14 mouse cellular contexts compared by ENCODE assay signal in genomic region chr5:81653941-81654340, GRCm38 (mm10).
"Had no signal": no experiment of that assay in that cellular context is flagged by ENCODE, and none has a peak within 500 bp of the region (broad histone marks: within the 10 kb centered on the region; RNA-seq: fewer than 3 reads in every experiment).

No protein-coding gene starts in this region.

- H3K27me3 ChIP-seq: midbrain, embryonic 13.5 days; midbrain, embryonic 15.5 days; neural tube, embryonic 12.5 days had no signal

- H3K36me3 ChIP-seq: midbrain, embryonic 13.5 days; midbrain, embryonic 15.5 days; neural tube, embryonic 12.5 days had no signal

- H3K9ac ChIP-seq: lung, embryonic 14.5 days; midbrain, embryonic 13.5 days; midbrain, embryonic 15.5 days; neural tube, embryonic 12.5 days had no signal

- H3K4me1 ChIP-seq: neural tube, embryonic 12.5 days had no signal

- DNase-seq: lung, adult 18-20 months; lung, embryonic 14.5 days; lung, postnatal 10 days; lung, postnatal 4 days; right cerebral cortex, postnatal 25 days; right cerebral cortex, postnatal 4 days; spleen, adult 18-20 months; thymus, adult 18-20 months; thymus, postnatal 14 days; thymus, postnatal 36 days had no signal

- H3K4me3 ChIP-seq: midbrain, embryonic 13.5 days; midbrain, embryonic 15.5 days; neural tube, embryonic 12.5 days had no signal

- H3K9me3 ChIP-seq: midbrain, embryonic 13.5 days; midbrain, embryonic 15.5 days; neural tube, embryonic 12.5 days had no signal

- H3K4me2 ChIP-seq: lung, embryonic 14.5 days; midbrain, embryonic 11.5 days; midbrain, embryonic 13.5 days; midbrain, embryonic 15.5 days; neural tube, embryonic 12.5 days had no signal

- H3K27ac ChIP-seq: midbrain, embryonic 13.5 days; midbrain, embryonic 15.5 days; neural tube, embryonic 12.5 days had no signal
